Mouse (Mus musculus) layer of hippocampus, adult 18-20 months (tissue): ENCODE measurements around the gene Tbc1d10c. TPM values are rescaled to one million over a fixed set of nuclear protein-coding genes. Genes with fewer than 3 reads are reported as not detected.

Source experiments
- DNase-seq, 2 experiments: peaks; one replicate each; pipeline ENCODE4 v3.0.0; 2022; ENCODE audit warnings: low spot score in 2 of 2
- total RNA-seq, 2 experiments: library from RNA; stranded (reverse); gene quantifications; 2 replicates each; pipeline ENCODE4 v1.2.3; 2021

The Tbc1d10c gene
- total RNA-seq, 2 experiments from 2014 or later = 0.52 to 1.0 TPM

DNA sequence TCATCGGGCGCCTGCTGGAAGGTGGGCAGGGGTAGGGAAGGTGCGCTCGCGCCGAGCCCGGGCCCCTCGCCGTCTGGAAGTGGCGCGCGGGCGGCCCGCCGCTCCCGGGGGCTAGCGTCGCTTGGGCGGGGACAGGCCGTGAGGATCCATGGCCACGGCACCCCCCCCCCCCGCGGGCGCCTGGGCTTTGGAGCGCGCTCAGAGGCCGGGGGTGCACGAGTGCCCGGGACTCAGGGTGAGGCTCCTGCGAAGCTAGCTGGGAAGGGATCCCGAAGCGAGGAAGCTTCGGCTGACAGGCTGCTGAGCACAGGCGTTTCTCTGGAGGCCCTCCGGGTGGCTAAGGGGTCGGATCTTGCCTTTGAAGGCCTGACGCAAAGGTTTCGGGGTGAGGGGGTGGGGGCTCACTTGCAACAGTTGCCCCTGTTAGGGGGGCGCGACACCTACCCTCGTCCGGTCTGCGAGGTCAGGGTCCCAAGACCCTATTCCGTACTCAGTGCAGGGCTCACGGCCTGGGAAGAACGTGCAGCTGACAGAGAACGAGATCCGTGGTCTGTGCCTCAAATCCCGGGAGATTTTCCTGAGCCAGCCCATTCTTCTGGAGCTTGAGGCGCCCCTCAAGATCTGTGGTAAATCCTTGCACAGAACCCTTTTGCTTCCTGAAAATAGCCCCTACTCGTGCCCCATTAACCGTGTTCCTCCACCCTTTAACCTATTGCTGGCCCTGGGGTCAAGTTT, 1.3 kb upstream of the Tbc1d10c start:
- DNase-seq = no peak

GRCm38 (mm10) chr19:4191528-4192250, 605 bp upstream of the Tbc1d10c start, which contains the start of gene Ppp1ca:
Ppp1ca (plus strand) TSS chr19:4192065.
- peak; percentile 85 to 94 for DNase-seq

DNA sequence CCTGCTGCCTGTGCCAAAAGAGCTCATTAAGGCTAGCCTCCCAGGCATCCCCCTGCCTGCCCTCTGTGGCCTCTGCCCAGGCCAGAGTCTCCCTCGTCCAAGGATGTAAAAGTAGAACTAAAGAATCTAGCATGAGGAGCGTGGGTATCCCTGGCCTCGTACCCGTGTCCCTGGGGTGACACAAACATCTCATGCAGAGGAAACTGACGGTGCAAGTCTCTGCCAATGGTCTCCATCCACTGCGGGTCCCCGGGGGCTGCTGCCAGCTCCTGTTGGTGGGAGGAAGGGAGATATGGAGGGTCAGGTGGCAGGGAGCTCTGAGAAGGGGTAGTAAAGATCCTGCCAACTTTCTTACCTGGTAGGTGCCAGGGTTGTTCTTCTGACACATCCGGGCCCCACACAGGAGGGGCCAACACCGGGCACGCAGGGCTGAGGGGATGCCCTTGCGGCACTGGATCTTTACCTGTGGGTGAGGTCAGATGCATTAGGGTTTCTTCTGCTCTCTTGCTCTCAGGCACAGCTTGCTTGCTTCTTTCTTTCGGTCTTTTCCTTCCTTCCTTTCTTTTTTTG, 1.9 kb downstream of the Tbc1d10c start:
- DNase-seq = no peak

- no peak for DNase-seq
These were observed 3.8 kb downstream of the Tbc1d10c start for GRCm38 (mm10) chr19:4187303-4187702.

DNA sequence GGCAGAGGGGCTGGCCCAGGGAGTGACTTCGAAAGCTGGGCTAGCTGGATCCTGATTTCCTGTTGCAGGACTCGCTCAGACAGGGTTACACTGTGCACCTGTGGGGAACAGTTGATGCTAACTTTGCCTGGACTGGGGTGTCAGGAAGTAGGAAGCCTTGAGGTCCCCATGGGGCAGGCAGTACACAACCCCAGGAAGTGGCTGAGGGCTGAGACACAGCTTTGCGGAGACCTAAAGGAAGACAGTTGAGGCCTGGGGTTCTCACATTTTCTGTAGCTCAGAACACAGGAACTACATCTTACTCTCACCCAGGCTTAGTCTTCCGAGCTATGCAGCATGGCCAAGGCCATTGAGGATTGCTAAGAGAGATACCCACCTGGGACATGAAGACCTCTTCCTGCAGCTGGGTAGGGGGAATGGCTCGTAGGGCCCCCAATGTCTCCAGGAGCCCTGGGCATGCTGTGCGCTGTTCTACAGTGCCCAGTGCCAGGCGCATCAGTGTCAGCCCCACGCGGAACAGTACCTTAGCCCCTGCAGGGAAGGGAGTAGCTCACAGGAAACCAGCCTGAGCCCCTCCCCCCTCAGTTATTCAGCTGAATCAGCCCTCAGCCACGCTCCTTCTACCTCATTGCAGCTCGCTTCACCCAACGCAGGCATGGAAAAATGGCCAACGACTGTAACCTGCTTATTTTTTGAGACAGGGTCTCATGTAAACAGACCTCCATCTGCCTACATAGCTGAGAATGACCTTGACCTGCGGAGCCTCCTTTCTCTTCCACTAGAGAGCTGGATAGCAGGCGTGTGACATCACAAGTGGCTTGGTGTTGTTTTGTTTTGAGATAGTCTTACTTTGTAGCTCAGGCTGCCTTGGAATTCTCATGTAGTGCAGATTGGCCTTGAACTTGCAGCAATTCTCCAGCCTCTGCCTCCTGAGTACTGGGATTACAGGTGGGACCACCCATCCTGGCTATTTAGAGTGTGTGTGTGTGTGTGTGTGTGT, 5.8 kb downstream of the Tbc1d10c start:
- DNase-seq = no peak

- no peak for DNase-seq
These were observed 7.4 kb downstream of the Tbc1d10c start for GRCm38 (mm10) chr19:4183689-4184088.

DNA sequence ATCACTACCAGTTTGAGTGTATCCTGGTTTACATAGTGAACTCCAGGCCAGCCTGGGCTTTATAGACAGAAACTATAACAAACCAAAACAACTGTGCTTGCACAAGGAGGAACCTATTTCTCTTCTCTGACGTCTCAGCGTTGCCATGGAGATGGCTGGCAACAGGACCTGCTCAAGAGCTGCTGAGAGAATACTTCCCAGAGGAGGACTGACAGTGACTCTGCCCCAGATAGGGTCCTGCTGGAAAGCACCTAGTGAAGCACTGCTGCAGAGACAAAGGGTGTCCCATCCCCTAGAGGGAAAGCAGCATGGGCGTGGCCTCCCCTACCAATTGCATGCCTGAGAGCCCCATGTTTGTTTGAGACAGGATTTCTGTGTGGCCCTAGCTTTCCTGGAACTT, 9.2 kb downstream of the Tbc1d10c start:
- peak; percentile 69 to 83 for DNase-seq

DNA sequence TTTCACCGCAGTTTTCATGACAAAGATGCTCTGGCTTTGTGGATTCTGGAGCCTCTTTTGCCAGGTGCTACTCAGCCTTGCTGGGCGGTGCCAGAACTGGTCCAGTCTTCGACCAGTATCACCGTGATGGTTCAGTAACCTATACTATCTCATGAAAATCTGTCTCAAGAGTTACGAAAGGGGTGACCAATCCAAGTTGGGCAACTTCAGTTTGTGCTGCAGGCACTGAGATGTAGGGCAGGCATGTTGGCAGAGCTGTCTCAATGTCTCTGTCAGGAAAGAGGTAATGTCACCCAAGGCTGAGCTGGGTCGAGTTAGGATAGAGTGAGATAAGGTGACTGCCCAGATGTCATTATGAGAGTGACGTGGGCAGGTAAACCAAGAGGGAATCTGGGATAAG, 10.7 kb downstream of the Tbc1d10c start:
- no peak for DNase-seq

DNA sequence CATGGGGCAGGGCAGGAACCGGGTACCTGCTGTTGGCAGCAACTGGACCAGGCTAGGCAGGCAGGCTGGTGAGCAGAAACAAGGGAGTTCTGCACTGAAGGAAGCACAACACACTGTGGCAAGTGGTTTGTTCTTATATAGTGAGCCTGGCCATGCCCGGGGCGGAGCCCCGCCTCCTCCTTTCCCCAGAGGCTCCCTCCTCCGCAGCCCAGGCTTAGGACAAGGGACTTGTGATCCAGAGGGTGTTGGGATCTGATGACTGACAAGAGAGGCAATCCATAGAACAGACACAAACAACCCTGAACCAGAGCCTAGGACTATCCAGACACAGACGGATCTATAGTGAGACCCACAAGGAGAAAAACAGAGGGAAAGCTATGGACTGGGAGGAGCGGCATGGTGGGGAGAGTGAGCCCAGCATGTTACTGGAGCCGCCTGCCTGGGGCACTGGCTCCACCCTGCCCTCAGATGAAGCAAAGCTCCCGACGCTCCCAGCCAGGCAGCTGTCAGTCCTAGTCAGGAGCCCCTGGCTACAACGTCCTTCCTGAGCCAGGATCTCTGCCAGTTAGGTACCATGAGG, 15.6 kb downstream of the Tbc1d10c start, which contains the start of gene Carns1:
Gene Carns1 (minus strand): TSS at position 112 of the 580 bp plus-strand sequence.
- no peak for DNase-seq

DNA sequence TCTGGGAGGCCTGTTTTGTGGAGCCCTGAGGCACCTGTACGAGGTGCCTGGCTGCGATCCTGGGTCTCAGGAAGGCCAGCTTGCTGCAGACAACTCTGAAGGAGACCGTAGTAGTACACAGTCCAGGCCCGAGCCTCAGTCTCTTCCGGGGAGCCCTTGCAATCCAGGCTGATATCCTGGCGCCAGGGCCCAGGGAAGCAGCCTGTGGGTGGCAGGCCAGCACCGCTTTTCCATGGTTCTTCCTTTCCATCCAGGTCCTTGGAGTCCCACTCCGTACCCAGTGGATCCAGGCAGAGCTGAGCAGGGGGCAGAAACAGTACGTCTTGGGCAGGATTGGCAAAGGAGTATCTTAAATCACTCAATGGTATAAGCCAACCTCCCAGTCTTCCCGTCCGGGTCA, 18.2 kb downstream of the Tbc1d10c start:
- DNase-seq = no peak

DNA sequence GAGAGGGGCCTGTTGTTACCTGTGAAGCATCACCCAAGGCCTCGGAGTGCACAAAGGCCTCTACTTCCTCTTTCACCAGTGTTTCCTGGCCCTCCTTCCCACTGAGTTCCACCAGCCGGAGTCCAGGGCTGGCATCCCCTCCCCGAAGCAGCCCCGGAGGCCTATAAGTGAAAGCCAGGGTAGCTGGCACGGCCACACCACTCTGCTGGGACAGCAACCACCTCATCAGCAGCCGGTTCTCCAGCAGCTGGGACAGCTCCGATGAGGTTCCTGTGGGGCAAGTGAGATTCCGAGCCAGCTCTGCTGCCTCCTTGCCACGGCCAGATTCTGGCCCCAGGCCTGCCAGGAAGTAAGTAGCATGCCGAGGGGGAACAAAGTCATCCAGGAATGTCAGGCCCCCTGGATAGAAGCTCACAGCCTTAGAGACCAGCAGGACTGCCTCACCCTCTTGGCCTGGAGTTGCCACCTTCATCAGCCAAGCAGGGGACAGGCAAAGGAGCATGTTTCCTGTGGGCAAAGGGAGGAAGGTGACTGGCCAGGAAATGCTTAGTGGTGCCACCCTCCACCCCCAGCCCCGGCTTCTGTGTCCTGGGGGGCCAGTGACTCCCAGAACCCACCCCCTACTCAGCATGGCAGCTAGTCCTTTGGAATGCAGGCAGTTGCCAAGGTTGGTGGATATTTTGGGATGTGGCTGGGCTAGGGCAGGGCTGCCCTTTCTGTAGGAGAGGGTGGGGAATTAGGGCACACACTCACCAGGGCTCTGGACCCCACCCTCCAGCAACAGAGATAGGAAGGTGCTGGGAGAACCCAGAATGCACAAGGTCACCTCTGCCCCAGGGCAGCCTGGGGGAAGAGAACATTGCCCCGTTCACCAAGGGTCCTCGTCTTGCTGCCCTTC, 19.4 kb downstream of the Tbc1d10c start:
- no peak for DNase-seq

- DNase-seq = no peak
These were observed 20.2 kb downstream of the Tbc1d10c start for GRCm38 (mm10) chr19:4170723-4171392.

GRCm38 (mm10) chr19:4169810-4170209, 21.3 kb downstream of the Tbc1d10c start:
- DNase-seq = no peak

- DNase-seq = peak; percentile 99
These were observed 21.7 kb downstream of the Tbc1d10c start for GRCm38 (mm10) chr19:4169378-4169784.

GRCm38 (mm10) chr19:4166678-4167476, 24.2 kb downstream of the Tbc1d10c start:
- DNase-seq = no peak

DNA sequence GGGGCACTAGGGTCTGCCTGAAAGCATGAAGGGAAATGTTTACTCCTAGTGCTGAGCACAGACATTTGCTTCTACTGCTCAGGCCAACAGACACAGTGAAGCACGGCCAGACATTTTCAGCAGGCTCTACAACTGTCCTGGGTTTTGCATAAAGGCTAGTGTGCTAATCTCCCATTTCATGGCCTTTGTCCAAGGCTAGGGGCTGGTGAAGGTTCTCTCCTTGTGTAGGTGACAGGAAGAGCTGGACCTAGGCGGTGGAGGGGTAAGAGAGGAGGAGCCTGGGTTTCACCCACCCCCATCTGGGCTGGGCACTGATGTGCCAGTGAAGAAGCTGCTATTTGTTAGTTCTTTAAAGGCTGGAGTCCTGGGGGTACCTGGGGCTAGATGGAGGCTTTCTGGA, 26.4 kb downstream of the Tbc1d10c start:
- no peak for DNase-seq

DNA sequence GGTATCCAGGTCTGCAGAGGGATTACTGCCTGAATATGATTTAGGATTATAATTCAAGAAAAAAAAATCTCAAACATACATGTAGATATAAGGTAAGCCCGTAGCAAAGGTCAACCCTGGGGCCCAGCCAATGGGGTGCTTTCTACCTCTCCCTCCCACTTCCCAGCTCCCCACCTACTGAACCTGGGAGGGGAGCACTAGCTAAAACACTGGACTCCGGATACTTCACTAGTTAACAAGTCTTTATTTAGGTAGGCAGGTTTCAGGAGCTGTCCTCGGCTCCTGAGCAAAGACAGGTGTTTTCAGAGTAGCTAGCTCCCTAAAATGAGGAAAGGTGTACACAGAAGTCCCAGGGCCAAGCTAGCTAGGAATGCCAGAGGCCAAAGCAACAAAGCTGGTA, 27.0 kb downstream of the Tbc1d10c start:
- no peak for DNase-seq

DNA sequence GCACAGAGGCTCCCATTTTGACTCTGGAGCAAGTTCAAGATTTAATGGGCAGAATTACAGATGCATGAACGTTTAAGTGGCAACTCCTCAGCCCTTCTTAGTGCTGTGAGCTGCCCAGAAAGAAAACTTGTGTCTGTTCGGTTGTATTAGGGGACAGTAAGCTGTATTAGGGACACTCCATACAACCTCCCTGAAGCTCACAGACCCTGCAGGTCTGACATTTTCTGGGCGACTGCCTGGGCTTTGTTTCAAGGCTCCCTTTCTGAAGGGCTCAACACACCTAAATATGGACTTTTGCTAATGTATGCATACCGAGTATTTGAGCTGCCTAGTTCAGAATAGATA, 27.6 kb downstream of the Tbc1d10c start:
- DNase-seq = no peak
